Mouse (Mus musculus): ENCODE measurements around the gene Gm13305.
"Not testable (repeated sequence)": the region's sequence is repeated elsewhere in the genome, so short reads cannot be mapped to it uniquely, and the experiment has no call there.

The Gm13305 gene

GRCm38 (mm10) chr4:42168503-42168902 is at the start of gene Gm13305:
TSS of gene Gm13305 (minus strand) at chr4:42168603.
- DNase-seq (ENCODE audit: low read depth), result not testable (repeated sequence)

- DNase-seq (ENCODE audit: low read depth), result not testable (repeated sequence)
Measured at GRCm38 (mm10) chr4:42184980-42185372, 16.6 kb upstream of the Gm13305 start.

GRCm38 (mm10) chr4:42184324-42184979 is 16.0 kb upstream of the Gm13305 start:
- DNase-seq (ENCODE audit: low read depth), result not testable (repeated sequence)

GRCm38 (mm10) chr4:42183234-42184197 is 15.1 kb upstream of the Gm13305 start:
- not testable (repeated sequence) for DNase-seq (ENCODE audit: low read depth)

- DNase-seq (ENCODE audit: low read depth), result not testable (repeated sequence)
Measured at GRCm38 (mm10) chr4:42178243-42178642, 9.8 kb upstream of the Gm13305 start.

GRCm38 (mm10) chr4:42153136-42153535 is 15.3 kb downstream of the Gm13305 start, which contains the start of gene Gm13306:
TSS of gene Gm13306 (plus strand) at chr4:42153436.
- not testable (repeated sequence) for DNase-seq (ENCODE audit: low read depth)

- DNase-seq (ENCODE audit: low read depth), result not testable (repeated sequence)
Measured at GRCm38 (mm10) chr4:42114517-42114916, 53.9 kb downstream of the Gm13305 start, which contains the start of gene Gm13304. TSS of gene Gm13304 (plus strand) at chr4:42114817.
